Mouse (Mus musculus) kidney, adult 2 months (tissue): ENCODE measurements around the gene Ptges3. TPM values are rescaled to one million over a fixed set of nuclear protein-coding genes. Genes with fewer than 3 reads are reported as not detected.

ENCODE experiments used
- DNase-seq: peaks from one replicate; pipeline ENCODE4 v3.0.0; 2021
- H3K27ac ChIP-seq: fragments of 200-500 bp; 2 replicates; pipeline ENCODE4 v1.5.1; 2012; ENCODE audit warnings: low read depth, low read length, control low read depth, inconsistent platforms; ENCODE audit not compliant: insufficient read depth
- H3K27me3 ChIP-seq: fragments of 200-500 bp; replicated peaks from 2 replicates; pipeline ENCODE4 v1.6.1; 2012; ENCODE audit warnings: mild to moderate bottlenecking, moderate library complexity, low read length, inconsistent platforms; ENCODE audit not compliant: control insufficient read depth, insufficient read depth
- H3K36me3 ChIP-seq: fragments of 200-500 bp; 2 replicates; pipeline ENCODE4 v1.6.1; 2012; ENCODE audit warnings: mild to moderate bottlenecking, moderate library complexity, low read length, inconsistent platforms; ENCODE audit not compliant: control insufficient read depth, insufficient read depth
- H3K4me1 ChIP-seq: fragments of 200-500 bp; 2 replicates; pipeline ENCODE4 v1.6.1; 2011; ENCODE audit warnings: low read length; ENCODE audit not compliant: control insufficient read depth, insufficient read depth
- H3K4me3 ChIP-seq: fragments of 200-500 bp; 2 replicates; pipeline ENCODE4 v1.5.1; 2011; ENCODE audit warnings: mild to moderate bottlenecking, low read depth, low read length, control low read depth; ENCODE audit not compliant: insufficient read depth
- CTCF ChIP-seq: fragments of 200-500 bp; conservative IDR thresholded peaks from 2 replicates; pipeline ENCODE4 v1.5.1; 2011; ENCODE audit warnings: low read depth, mild to moderate bottlenecking, control low read depth, low read length, moderate library complexity, mixed read lengths; ENCODE audit not compliant: insufficient read depth, insufficient read length
- POLR2A ChIP-seq: fragments of 200-500 bp; IDR thresholded peaks from one replicate; pipeline ENCODE4 v1.6.1; 2011; ENCODE audit warnings: low read depth, low read length, control low read depth
- WGBS: fragments of 180-500 bp; shearing (Covaris S2); methylation state at CpG from one replicate; pipeline ENCODE4 v1.1.7; 2018; 5-methylcytosine and 5-hydroxymethylcytosine counted together
- polyA plus RNA-seq: library from polyadenylated mRNA; depleted of rRNA; stranded (reverse); fragments of >200 nt; gene quantifications from 2 replicates; pipeline ENCODE4 v1.2.3, GENCODE M21; 2012

Gene Ptges3
- polyA plus RNA-seq, 1 experiment, result 28.2 TPM

- peaks cover 21% of the 10 kb centered on the region; the same call in 1 of the 2 replicates for H3K4me1 ChIP-seq
- H3K4me3 ChIP-seq, result peak overlapping the region; percentile 93
- H3K36me3 ChIP-seq, result peaks cover 9% of the 10 kb centered on the region
- peak; percentile 36 for DNase-seq
- H3K27me3 ChIP-seq, result no peaks in the 10 kb centered on the region
- H3K27ac ChIP-seq, result peak overlapping the region; percentile 96
- TF ChIP-seq CTCF (no peak), POLR2A (no peak)
- WGBS, result 23% methylated on average over 13 of the region's 13 CpGs
Measured at GRCm38 (mm10) chr10:128093496-128094294, 34.9 kb downstream of the Ptges3 start.

- peaks cover 21% of the 10 kb centered on the region; the same call in 1 of the 2 replicates for H3K4me1 ChIP-seq
- H3K27me3 ChIP-seq, result no peaks in the 10 kb centered on the region
- H3K27ac ChIP-seq, result peak overlapping the region; percentile 96; the same call in 1 of the 2 replicates
- peak; percentile 96 for DNase-seq
- TF ChIP-seq POLR2A, result peak; percentile 15
- TF ChIP-seq CTCF, result no peak
- peak overlapping the region; percentile 93; the same call in 1 of the 2 replicates for H3K4me3 ChIP-seq
- WGBS, result 12% methylated on average over 19 of the region's 19 CpGs
- peaks cover 5% of the 10 kb centered on the region; the same call in 1 of the 2 replicates for H3K36me3 ChIP-seq
Measured at GRCm38 (mm10) chr10:128094340-128094968, 35.7 kb downstream of the Ptges3 start.

- no peak overlapping the region for H3K4me3 ChIP-seq
- no peak for DNase-seq
- H3K36me3 ChIP-seq, result no peaks in the 10 kb centered on the region; the same call in 1 of the 2 replicates
- WGBS, result 38% methylated on average over 9 of the region's 9 CpGs
- H3K27ac ChIP-seq, result no peak overlapping the region
- no peak for TF ChIP-seq POLR2A
- no peak for TF ChIP-seq CTCF
- no peaks in the 10 kb centered on the region for H3K27me3 ChIP-seq
- peaks cover 21% of the 10 kb centered on the region; the same call in 1 of the 2 replicates for H3K4me1 ChIP-seq
Measured at GRCm38 (mm10) chr10:128095003-128095636, 36.4 kb downstream of the Ptges3 start.

- Histone ChIP-seq H3K4me3 (no peak overlapping the region), H3K36me3 (no peaks in the 10 kb centered on the region), H3K4me1 (peaks cover 15% of the 10 kb centered on the region; the same call in 1 of the 2 replicates), H3K27ac (no peak overlapping the region), H3K27me3 (no peaks in the 10 kb centered on the region)
- WGBS, result 29% methylated on average over 4 of the region's 4 CpGs
- DNase-seq, result no peak
- TF ChIP-seq POLR2A (no peak), CTCF (no peak)
Measured at GRCm38 (mm10) chr10:128096313-128096692, 37.5 kb downstream of the Ptges3 start.

GRCm38 (mm10) chr10:128096693-128097586, 38.2 kb downstream of the Ptges3 start:
- peaks cover 14% of the 10 kb centered on the region; the same call in 1 of the 2 replicates for H3K4me1 ChIP-seq
- peak overlapping the region; percentile 93 for H3K27ac ChIP-seq
- peak overlapping the region; percentile 87 for H3K4me3 ChIP-seq
- WGBS, result under 1% methylated on average over 85 of the region's 86 CpGs
- peak; percentile 88 for DNase-seq
- H3K36me3 ChIP-seq, result no peaks in the 10 kb centered on the region
- H3K27me3 ChIP-seq, result no peaks in the 10 kb centered on the region
- TF ChIP-seq POLR2A (no peak), CTCF (no peak)

- Histone ChIP-seq H3K27ac (peak overlapping the region; percentile 93), H3K4me1 (peaks cover 15% of the 10 kb centered on the region; the same call in 1 of the 2 replicates), H3K4me3 (peak overlapping the region; percentile 87), H3K36me3 (no peaks in the 10 kb centered on the region), H3K27me3 (no peaks in the 10 kb centered on the region)
- peak; percentile 65 for DNase-seq
- no peak for TF ChIP-seq CTCF
- no peak for TF ChIP-seq POLR2A
- under 1% methylated on average over 13 of the region's 13 CpGs for WGBS
Measured at GRCm38 (mm10) chr10:128097587-128097971, 38.8 kb downstream of the Ptges3 start.
